Mouse (Mus musculus) liver, postnatal 0 days (tissue): ENCODE results near the gene Scamp3. TPM values are rescaled to one million over a fixed set of nuclear protein-coding genes. Genes with fewer than 3 reads are reported as not detected.
A peak's percentile ranks its signal among the peaks of the same experiment; 100 is the strongest.

Source experiments
- ATAC-seq: fragments of 200-750 bp; cut with Nextera tagmentation; 2 replicates; pipeline ENCODE4 v1.8.0; 2017; ENCODE audit warnings: mild to moderate bottlenecking, moderate library complexity
- DNase-seq: peaks from one replicate; pipeline ENCODE4 v3.0.0-alpha.2; 2016
- H3K27ac ChIP-seq: fragments of 300-500 bp; sonication (generic); 2 replicates; pipeline ENCODE4 v1.5.1; 2014; ENCODE audit warnings: antibody characterized with exemption, moderate library complexity, mild to moderate bottlenecking, low read depth
- H3K27me3 ChIP-seq: fragments of 300-500 bp; sonication (generic); 2 replicates; pipeline ENCODE4 v1.6.1; 2014; ENCODE audit warnings: low read length, control low read depth, mixed read lengths; ENCODE audit not compliant: insufficient read depth
- H3K36me3 ChIP-seq: fragments of 300-500 bp; sonication (generic); replicated peaks from 2 replicates; pipeline ENCODE4 v1.6.1; 2014; ENCODE audit warnings: mild to moderate bottlenecking, control low read depth, low read length, moderate library complexity, mixed read lengths; ENCODE audit not compliant: insufficient read depth
- H3K4me1 ChIP-seq: fragments of 300-500 bp; sonication (generic); 2 replicates; pipeline ENCODE4 v1.6.1; 2014; ENCODE audit warnings: antibody characterized with exemption, mild to moderate bottlenecking, control low read depth; ENCODE audit not compliant: insufficient read depth
- H3K4me2 ChIP-seq: fragments of 300-500 bp; sonication (generic); 2 replicates; pipeline ENCODE4 v1.6.1; 2014; ENCODE audit warnings: low read depth, mild to moderate bottlenecking, low read length, moderate library complexity, mixed read lengths
- H3K4me3 ChIP-seq: fragments of 300-500 bp; sonication (generic); 2 replicates; pipeline ENCODE4 v1.5.1; 2014; ENCODE audit warnings: low read depth, low read length
- H3K9ac ChIP-seq: fragments of 300-500 bp; sonication (generic); replicated peaks from 2 replicates; pipeline ENCODE4 v1.6.1; 2014; ENCODE audit warnings: mild to moderate bottlenecking, moderate library complexity
- H3K9me3 ChIP-seq: fragments of 300-500 bp; sonication (generic); 2 replicates; pipeline ENCODE4 v1.6.1; 2016; ENCODE audit warnings: mild to moderate bottlenecking, control low read depth, low read length, mixed read lengths
- CTCF ChIP-seq: sonication (generic); IDR thresholded peaks from 2 replicates; pipeline ENCODE4 v1.5.1; 2016; ENCODE audit warnings: antibody characterized with exemption, low read depth
- EP300 ChIP-seq: IDR thresholded peaks from 2 replicates; pipeline ENCODE4 v1.6.1; 2016; ENCODE audit warnings: antibody characterized with exemption, low read depth, mild to moderate bottlenecking
- WGBS: fragments of 180-500 bp; shearing (Covaris S2); extraction: QIAGEN DNeasy Blood & Tissue Kit; methylation state at CpG from one replicate; pipeline ENCODE4 v1.1.7; 2014; ENCODE audit not compliant: insufficient replicate concordance; 5-methylcytosine and 5-hydroxymethylcytosine counted together
- polyA plus RNA-seq: library from polyadenylated mRNA; unstranded; fragments of >200 nt; fragmentation: Nextera tagmentation; extraction: Ambion mirVana; gene quantifications from 2 replicates; pipeline ENCODE4 v1.2.1, GENCODE M21; 2015

Gene Scamp3
- polyA plus RNA-seq, 1 experiment from 2014 or later, result 52.2 TPM

- WGBS, result 9% methylated on average over 21 of the region's 21 CpGs
- no peak for ATAC-seq
- no peak for TF ChIP-seq CTCF
- TF ChIP-seq EP300, result no peak
- Histone ChIP-seq H3K4me2 (peak within 1 kb of the TSS; percentile 81), H3K27me3 (peaks cover 44% of the 10 kb centered on the region), H3K36me3 (no peaks in the 10 kb centered on the region), H3K9ac (no peak within 1 kb of the TSS), H3K27ac (no peak within 1 kb of the TSS), H3K4me3 (peak within 1 kb of the TSS; percentile 57), H3K4me1 (peaks cover 10% of the 10 kb centered on the region), H3K9me3 (no peaks in the 10 kb centered on the region)
- DNase-seq, result no peak
Measured at GRCm38 (mm10) chr3:89226900-89227299, 49.6 kb downstream of the Scamp3 start, which contains the start of gene Mtx1. Gene Mtx1, minus strand, starts transcription at chr3:89227088.

DNA sequence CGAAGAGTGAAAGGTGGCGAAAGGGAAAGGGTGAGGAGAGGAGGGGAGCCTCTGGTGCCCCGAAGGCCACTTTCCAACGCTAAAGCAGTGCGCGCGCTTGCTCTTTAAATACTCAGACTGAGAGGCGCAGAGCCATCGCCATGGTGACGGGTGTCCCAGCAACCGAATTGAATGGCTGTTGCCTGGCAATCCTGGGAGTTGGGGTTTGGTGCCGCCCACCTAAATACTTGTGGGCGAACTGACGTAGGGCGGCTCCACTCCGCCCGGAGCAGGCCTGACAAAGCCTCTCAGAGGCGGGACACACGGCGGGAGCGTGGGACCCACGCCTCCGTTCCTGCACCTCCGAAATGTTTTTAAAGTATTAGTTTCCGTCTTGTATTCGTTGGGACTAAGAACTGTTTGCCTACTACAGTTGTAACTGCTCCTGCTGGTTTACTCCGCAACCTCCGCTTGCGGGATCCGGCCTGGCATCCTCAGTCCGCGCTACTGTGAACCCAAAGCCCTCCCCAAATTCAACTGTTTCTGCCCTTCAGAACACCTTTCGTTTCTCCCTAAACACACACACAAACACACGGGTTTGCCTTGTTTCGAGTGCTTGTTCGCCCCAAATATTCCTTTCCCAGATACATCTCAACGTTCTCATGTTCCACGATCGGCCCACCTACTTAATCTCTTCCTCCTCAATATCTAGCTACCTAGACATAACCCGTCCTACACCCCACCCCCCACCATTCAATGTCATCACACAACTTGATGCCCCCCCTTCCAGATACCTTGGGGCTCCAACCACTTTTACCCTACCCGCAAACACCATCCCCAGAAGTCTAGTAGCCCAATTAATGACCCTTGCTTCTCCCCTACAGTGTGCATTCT lies 50.3 kb downstream of the Scamp3 start:
- DNase-seq (peak; percentile 66), ATAC-seq (peak; percentile 40)
- H3K4me2 ChIP-seq, result peak overlapping the region; percentile 81
- WGBS, result 6% methylated on average over 41 of the region's 41 CpGs
- no peak for TF ChIP-seq EP300
- TF ChIP-seq CTCF, result no peak
- H3K9me3 ChIP-seq, result no peaks in the 10 kb centered on the region
- H3K36me3 ChIP-seq, result no peaks in the 10 kb centered on the region
- H3K27ac ChIP-seq, result no peak overlapping the region
- H3K4me3 ChIP-seq, result peak overlapping the region; percentile 57
- peaks cover 48% of the 10 kb centered on the region for H3K27me3 ChIP-seq
- H3K9ac ChIP-seq, result no peak overlapping the region; the same call in 1 of the 2 replicates
- H3K4me1 ChIP-seq, result peaks cover 10% of the 10 kb centered on the region

DNA sequence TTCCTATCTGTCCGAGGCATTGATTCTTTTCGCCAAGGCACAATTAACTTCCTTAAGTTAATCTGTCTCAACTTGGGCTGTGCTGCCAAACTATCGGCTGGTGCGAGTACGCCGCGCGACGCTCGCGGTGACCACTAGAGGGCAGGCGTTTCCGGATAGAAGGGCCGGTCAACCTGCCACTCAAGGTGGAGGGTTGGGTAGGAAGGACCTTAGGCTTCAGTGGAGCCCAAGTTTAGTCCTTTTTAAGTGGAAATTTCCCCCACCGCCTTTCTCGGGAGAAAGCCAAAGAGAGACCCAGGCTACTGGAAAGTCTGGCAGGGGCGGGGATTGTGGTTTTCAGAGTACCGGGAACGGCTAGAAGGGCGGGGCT lies 50.9 kb downstream of the Scamp3 start:
- H3K9ac ChIP-seq, result peak overlapping the region; percentile 50
- peaks cover 48% of the 10 kb centered on the region for H3K27me3 ChIP-seq
- whole genome bisulfite sequencing, result under 1% methylated on average over 20 of the region's 20 CpGs
- no peak overlapping the region for H3K27ac ChIP-seq
- peak; percentile 79 for ATAC-seq
- TF ChIP-seq CTCF (peak; percentile 96), EP300 (no peak)
- peaks cover 10% of the 10 kb centered on the region for H3K4me1 ChIP-seq
- H3K36me3 ChIP-seq, result no peaks in the 10 kb centered on the region
- peak overlapping the region; percentile 81 for H3K4me2 ChIP-seq
- no peaks in the 10 kb centered on the region for H3K9me3 ChIP-seq
- peak; percentile 91 for DNase-seq
- peak overlapping the region; percentile 57 for H3K4me3 ChIP-seq

DNA sequence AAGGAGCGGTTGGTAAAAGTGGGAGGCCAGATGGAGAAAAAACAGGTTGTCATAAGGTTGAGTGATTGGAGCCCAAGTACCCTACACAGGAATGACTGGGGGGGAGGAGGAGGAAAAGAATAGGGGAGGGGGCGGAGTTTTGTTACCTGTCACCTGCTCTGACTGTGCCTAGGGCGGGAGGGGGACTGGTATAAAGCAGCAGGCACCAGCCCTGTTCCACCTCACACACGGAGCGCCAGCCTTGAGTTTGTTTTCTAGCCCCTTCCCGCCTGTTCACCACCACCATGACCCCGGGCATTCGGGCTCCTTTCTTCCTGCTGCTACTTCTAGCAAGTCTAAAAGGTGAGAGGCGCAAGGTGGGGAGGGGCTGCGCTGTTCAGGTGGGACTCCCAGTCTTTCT lies 51.6 kb downstream of the Scamp3 start, which contains the start of gene Muc1:
Muc1 (plus strand) TSS at position 222 of the 400 bp plus-strand sequence.
- ATAC-seq (no peak), DNase-seq (no peak)
- no peak within 1 kb of the TSS for H3K27ac ChIP-seq
- peak within 1 kb of the TSS; percentile 57 for H3K4me3 ChIP-seq
- H3K27me3 ChIP-seq, result peaks cover 48% of the 10 kb centered on the region
- H3K36me3 ChIP-seq, result no peaks in the 10 kb centered on the region
- H3K9ac ChIP-seq, result peak within 1 kb of the TSS; percentile 50
- H3K4me1 ChIP-seq, result peaks cover 16% of the 10 kb centered on the region
- TF ChIP-seq CTCF (no peak), EP300 (no peak)
- peak within 1 kb of the TSS; percentile 81 for H3K4me2 ChIP-seq
- H3K9me3 ChIP-seq, result no peaks in the 10 kb centered on the region
- WGBS, result 41% methylated on average over 10 of the region's 10 CpGs

GRCm38 (mm10) chr3:89229276-89229675 lies 52.0 kb downstream of the Scamp3 start:
- H3K36me3 ChIP-seq, result no peaks in the 10 kb centered on the region
- H3K9ac ChIP-seq, result no peak overlapping the region
- ATAC-seq, result no peak
- peaks cover 16% of the 10 kb centered on the region for H3K4me1 ChIP-seq
- H3K27ac ChIP-seq, result no peak overlapping the region
- H3K9me3 ChIP-seq, result no peaks in the 10 kb centered on the region
- H3K4me2 ChIP-seq, result no peak overlapping the region
- no peak overlapping the region for H3K4me3 ChIP-seq
- no peak for TF ChIP-seq EP300
- TF ChIP-seq CTCF, result no peak
- H3K27me3 ChIP-seq, result peaks cover 48% of the 10 kb centered on the region
- no peak for DNase-seq
- WGBS, result 70% methylated on average over 4 of the region's 4 CpGs

DNA sequence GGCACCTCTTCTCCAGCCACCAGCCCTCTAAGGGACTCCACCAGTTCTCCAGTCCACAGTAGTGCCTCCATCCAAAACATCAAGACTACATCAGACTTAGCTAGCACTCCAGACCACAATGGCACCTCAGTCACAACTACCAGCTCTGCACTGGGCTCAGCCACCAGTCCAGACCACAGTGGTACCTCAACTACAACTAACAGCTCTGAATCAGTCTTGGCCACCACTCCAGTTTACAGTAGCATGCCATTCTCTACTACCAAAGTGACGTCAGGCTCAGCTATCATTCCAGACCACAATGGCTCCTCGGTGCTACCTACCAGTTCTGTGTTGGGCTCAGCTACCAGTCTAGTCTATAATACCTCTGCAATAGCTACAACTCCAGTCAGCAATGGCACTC lies 53.3 kb downstream of the Scamp3 start:
- Histone ChIP-seq H3K9me3 (no peaks in the 10 kb centered on the region), H3K9ac (no peak overlapping the region), H3K4me2 (no peak overlapping the region), H3K36me3 (no peaks in the 10 kb centered on the region), H3K4me3 (no peak overlapping the region), H3K4me1 (peaks cover 16% of the 10 kb centered on the region), H3K27ac (no peak overlapping the region), H3K27me3 (peaks cover 39% of the 10 kb centered on the region)
- ATAC-seq (no peak), DNase-seq (no peak)
- no peak for TF ChIP-seq EP300
- TF ChIP-seq CTCF, result no peak
- WGBS, result 53% methylated on average over 2 of the region's 2 CpGs
